Mouse (Mus musculus) kidney, adult 11 months (tissue): ENCODE results near the gene Mthfd1.

ENCODE experiments used
- DNase-seq: peaks from one replicate; pipeline ENCODE4 v3.0.0; 2022

Gene Mthfd1

DNA sequence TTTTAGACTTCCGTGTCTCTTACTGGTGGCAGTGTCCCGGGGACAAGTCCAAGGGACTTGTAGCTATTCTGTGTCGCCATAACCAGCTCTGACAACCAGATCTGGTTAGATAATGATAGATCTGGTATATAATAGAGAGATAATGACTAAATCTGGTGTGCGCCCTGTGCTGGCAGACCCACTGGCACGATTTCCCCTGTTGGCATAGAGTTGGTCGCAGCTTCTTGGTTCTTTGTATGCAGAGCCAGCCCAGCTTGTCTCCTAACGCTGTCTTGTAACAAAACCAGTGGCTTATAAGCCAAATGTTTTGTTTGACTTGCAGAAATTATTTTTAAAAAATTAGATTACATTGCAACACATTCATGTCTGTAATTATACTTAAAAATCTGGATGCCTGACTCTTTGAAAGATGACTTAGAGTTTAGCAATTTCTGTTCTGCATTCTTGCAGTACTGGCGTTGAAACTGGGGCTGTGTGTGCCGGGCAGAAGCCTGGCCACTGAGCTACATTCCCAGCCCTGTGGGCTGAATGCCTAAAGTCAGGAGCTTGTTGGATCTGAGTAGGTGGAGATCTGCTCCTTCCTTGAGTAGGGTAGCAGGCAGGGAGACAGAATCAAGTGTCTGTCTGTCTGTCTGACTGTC is 9.3 kb downstream of the Mthfd1 start:
- DNase-seq: no peak

DNA sequence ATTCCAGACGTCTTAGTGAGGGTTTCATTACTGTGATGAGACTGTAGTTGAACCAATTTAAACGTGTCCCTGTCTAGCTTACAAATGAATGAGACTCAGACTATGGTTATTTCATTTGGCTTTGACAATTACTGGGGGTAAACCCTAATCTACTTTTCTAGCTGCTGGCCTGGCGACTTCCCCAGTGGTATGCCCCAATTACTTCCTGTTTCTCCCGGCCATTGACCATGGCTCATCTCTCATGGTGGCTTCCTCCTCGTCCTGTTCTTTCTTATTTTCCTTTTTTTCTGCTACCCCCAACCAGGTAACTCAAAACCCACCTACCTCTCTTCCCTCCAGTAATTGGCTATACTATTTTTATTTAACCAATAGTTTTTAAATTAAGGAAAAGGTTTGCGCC is 9.9 kb downstream of the Mthfd1 start:
- DNase-seq: no peak

DNA sequence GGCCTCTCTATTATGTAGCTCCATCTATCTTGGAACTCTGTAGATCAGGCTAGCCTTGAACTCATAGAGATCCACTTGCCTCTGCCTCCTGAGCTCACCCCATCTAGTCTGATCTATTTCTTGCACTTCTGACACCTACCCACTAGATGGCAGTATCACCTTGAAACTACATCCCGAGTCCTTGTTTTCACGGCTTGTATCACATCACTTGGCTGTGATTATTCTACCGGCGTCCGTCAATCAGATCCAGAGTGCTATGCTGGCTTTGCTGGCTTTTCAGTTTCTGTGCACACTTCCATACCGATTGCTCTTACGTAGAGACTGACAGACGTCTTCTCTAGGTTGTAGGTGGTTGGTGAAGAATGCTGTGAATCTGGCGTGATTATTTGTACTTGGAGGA is 11.8 kb downstream of the Mthfd1 start:
- DNase-seq: no peak

DNA sequence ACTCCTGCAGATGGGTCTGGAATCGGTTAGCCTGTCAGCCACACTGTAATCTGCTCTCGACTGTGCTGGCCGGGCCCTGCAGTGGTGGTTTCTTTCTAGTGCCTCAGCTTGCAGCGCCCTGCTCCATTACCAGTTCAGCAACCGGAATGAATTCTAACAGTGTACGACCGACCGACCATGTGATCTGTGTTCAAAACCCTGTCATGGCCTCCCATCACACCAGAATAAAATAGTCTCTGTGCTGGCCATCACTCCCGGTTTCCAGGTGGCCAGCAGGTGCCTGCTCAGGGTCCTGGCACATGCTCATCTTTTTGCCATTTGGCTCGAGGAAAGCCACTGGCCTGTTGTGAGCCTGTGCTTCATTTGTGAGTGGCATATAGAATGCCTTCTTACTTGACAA is 13.6 kb downstream of the Mthfd1 start:
- DNase-seq: no peak

DNA sequence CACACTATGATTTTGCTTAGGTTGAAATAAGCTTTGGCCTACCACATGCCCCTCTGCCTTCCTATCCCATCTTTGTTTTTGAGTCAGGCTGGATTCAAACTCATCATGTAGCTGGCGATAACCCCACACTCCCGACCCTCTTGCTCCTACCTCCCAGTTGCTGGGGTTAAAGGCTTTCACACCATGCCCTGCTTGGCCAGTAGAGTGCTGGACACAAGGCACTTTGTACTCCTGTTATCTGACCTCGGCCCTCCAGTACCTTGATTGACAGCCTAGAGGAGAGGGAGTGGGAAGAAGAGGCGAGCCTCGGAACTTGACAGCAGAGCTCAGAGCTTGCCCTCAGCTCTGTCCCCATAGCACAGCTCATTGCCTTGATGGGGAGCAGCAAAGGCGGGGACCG is 14.1 kb downstream of the Mthfd1 start:
- peak; percentile 30 for DNase-seq

DNA sequence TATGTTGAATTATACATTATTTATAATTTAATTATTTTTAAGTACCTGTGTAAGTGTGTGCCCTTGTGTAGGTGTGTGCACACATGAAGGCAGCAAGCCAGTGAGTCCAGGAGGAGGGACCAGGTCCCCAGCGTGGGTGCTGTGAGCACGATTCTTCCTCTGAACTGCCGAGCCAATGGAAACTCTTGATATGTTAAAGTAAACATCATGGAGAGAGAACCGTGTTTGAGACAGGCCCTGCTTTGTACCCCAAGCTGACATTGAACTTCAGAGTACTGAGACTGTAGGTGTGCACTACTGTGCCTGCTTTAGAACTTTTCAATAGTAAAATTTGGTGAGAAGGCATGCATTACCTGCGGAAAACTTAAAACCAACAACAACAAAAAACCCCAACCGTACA is 16.4 kb downstream of the Mthfd1 start:
- no peak for DNase-seq

DNA sequence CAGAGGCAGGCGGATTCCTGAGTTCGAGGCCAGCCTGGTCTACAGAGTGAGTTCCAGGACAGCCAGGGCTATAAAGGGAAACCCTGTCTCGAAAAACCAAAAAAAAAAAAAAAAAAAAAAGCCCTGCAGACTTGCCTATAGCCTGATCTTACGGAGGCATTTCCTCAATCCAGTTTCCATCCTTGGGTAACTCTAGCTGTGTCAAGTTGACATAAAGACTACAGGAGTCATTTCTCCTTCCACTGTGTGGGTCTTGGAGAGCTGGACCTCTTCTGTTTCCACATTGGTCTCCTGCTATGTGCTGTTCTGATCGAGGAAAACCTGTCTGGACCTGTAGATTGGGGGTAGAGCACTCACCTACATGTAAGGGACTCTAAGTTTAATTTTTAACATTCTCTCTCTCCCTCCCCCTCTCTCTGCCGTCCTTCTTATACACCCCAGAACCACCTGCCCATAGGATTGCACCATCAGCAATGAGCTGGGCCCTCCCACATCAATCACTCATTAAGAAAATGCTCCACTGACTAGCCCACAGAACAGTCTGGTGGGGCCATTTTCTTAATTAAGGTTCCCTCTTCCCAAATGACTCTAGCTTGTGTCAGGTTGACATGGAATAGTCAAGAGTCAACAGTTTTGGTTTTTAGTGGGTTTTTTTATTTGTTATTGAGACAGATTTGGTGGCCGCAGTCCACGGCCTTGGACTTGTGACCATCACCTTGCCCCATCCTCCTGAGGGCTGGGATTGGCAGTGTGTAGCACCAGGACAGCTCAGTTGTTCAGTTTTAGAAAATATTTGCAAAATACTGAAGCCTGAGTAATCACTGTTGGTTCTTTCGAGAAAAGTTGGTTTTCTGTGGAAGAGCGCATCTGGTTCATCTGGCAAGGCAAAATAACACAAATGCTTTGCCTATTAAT is 17.8 kb downstream of the Mthfd1 start:
- no peak for DNase-seq

DNA sequence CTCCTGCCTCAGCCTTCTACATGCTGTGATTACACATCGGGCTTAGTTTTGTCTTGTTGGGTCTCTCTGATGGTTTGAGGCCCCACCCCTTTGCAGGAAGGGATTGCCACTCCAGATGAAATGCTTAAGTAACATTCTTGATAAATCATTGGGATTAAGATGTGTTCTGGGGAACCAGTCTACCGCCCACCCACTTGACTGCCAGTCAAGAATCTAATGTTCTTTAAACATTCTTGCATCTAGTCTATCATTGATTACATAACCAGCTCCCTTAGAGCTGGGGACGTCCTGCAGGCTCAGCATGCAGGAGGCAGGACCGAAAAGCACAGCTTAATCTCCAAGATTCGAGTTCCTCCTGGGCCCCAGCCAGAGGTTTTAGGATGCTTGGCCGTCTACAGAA is 23.1 kb downstream of the Mthfd1 start:
- DNase-seq: no peak

DNA sequence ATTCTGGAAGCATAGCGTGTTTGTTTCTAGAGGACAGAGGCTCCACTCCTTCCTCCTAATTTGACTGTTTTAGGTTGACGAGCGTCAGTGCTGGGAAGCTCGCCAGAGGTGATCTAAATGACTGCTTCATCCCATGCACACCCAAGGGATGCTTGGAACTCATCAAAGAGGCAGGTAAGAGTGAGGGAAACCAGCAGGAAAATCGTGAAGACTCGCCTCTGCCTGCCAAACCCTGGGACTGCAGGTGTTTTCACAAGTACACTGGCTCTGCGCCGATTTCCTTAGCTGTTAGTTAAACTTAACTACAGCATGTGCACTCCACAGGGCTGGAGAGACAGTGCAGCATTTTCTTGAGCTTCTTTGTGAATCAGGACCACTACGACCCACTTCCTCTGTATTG is 25.5 kb downstream of the Mthfd1 start:
- no peak for DNase-seq

DNA sequence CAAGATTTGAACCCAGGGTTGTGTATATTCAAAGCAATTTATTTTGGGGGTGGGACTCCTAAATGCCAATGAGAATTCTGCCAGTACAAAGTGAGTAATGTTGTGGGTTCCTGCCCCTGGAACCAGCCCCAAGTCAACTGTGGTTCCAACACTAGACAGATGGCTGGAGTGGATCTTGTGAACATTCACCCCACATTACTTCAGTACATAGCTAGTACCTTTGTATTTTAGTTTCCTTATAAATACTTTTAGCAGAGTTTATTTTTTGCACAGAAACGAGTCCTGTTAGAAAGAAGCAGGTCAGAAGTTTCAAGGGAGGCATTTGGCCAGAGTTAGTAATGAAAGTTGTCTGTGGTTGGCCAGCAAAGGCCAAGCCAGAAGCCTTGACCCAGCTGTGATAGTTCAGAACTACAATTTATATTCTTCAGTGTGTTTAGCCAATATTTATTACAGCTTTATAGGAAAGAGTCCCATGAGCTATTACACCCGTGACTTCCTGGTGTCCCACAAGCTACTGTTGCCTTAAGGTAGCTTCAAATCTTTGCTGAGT is 26.1 kb downstream of the Mthfd1 start:
- no peak for DNase-seq

DNA sequence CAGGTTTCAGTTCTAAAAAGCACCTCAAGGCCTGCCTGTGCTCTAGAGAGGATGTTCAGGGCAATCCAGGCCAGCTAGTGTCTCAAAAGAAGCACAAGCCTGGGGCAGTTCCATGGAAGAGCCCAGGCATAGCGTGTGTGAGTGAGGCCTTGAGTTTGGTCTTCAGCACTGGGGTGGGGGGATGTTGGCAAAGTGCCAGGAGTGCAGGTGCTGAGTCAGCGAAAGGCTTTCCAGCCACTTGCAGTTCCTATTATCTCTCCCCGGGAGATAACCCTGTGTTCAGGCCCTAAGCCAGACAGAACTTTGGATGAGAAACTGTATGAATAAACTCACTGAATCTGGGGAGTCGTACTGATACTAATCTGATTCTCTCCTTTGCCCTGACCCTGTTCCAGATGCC is 27.0 kb downstream of the Mthfd1 start:
- no peak for DNase-seq

DNA sequence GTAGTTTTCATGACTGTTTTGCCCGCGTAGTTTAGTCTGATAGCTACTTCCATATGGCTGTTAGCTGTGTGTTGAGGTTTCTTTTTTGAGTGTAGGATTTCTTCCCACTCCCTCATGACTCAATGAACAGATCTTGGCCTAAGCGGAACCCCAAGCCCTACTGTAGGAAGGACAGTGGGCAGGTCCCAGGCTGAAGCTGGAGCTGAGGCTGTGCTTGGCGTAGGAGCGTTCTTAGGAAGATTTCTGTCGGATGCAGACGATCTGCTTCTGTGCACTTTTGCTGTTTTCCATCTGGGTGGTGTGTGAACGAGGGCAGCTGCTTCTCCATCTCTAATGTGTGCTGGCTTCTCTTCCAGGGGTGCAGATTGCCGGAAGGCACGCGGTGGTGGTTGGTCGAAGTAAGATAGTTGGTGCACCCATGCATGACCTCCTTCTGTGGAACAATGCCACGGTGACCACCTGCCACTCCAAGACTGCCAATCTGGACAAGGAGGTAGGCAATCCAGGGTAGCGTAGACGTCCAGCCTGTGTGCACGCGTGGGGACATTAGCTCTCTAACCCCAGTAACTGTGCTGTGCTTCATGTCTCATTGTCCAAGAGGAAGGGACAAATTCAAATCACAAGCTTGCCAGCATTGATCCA is 27.6 kb downstream of the Mthfd1 start:
- no peak for DNase-seq

DNA sequence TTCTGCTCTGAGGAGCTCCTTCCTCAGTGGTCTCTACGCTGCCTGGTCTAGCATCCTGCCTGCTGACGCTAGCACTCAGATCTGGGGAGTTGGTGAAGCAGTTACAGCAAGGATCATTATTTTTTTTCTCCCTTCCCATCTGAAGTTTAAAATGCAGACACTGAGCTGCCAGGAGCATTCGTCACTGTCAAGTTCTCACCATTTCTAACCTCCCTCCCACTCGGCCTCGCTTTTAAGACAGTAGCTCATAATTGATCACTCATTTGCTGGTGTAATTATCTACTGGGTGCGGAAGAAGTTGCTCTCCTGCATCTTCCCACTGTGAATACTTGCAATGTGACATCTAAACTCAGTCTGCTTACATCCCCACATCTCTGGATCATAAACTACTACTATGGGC is 30.3 kb downstream of the Mthfd1 start:
- DNase-seq: no peak

DNA sequence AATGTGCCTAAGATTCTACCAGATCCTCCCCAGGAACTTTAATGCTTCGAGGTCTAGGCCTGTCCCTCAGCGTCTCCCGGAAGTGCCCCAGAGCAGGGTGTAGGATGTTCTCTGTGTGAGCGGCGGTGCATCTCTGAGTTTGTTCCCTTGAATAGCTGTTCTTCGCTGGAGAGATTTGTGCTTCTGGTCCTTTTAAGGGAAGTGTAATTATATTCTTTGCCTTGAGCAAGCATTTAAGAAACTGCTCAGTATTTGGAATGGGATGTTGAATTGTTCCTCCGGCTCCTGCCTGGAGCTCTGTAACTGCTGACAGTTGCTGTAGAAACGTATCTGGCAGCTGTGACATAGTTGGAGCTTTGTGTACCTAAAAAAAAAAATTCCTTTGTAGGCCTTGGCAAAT is 32.9 kb downstream of the Mthfd1 start:
- DNase-seq: no peak

DNA sequence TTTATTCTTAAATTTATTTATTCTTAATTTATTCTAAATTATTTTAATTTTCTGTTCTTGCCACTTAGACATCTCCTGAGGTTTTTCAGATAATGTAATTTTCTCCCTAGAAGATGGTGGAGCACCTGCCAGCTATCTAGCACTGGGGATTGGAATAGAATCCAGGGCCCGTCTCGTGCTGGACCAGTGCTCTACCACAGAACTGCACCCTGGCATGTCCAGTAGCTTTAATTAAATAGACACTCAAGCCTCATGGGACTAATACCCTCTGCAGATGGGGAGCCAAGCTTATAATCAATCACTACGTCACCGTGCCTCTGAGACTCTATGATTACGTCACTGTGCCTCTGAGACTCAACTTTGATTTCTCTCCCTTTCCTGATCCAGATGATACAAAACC is 33.4 kb downstream of the Mthfd1 start:
- no peak for DNase-seq

DNA sequence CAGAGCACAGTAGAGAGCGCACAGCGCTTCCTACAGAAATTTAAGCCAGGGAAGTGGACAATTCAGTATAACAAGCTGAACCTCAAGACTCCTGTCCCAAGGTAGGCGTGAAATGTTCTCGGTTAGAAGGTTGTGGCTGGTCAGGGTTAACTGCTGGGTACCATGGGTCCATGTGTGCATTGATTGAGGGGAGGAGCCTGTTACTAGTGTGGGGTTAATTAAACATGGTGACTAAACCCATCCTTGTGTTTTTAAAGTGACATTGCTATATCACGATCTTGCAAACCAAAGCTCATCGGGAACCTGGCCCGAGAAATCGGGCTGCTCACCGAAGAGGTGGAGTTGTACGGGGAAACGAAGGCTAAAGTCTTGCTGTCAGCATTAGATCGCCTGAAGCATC is 34.3 kb downstream of the Mthfd1 start:
- no peak for DNase-seq

DNA sequence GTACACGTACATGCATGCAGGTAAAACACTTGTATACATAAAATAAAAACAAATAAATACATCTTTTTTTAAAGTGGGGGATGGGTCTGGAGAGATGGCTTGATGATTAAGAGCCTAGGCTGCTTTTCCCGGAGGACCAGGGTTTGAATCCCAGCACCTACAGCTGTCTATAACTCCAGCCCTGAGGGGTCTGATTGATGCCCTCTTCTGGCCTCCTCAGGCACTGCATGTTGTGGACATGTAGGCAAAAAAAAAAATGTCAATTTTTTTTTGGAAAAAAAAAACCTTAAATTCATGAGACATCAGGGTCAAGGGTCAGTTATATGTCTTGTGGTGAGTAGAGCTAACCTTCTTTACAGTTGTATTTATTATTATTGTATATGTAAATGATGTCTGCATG is 35.2 kb downstream of the Mthfd1 start:
- no peak for DNase-seq

DNA sequence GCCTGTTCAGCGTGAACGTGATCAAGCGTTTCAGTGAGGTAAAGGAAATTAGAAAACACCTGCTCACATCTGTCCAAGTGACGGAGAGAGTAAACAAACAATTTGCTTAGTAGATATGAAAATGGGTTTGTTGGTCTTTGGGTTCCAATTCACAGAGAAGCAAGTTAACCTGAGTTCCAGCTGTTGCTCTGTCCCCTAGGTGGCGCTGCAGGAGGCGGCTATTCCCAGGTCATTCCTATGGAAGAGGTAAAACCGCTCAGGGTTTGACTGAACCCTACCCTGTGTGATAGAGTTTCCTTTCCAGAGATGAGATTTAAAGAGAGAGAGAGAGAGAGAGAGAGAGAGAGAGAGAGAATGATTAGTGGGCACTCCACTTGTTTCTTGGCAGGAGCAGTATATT is 38.1 kb downstream of the Mthfd1 start:
- no peak for DNase-seq

DNA sequence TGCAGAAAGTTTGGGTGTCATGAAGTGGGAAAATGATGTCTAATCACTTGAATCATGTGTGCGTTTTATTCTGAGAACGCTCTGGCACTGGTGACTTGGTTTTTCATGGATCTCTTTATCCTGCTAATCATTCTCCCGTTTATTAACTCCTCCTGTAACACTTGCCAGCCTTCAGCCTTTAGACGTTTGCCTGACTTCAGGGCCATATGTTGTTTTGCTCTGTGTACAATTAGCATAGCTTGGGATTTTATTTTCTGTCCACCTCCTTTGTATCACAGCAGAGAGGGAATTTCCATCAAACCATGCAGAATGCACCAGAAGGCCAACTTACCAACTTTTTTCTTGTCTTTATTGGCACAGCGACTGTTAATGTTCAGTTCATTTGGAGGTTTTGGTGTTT is 42.7 kb downstream of the Mthfd1 start:
- no peak for DNase-seq

DNA sequence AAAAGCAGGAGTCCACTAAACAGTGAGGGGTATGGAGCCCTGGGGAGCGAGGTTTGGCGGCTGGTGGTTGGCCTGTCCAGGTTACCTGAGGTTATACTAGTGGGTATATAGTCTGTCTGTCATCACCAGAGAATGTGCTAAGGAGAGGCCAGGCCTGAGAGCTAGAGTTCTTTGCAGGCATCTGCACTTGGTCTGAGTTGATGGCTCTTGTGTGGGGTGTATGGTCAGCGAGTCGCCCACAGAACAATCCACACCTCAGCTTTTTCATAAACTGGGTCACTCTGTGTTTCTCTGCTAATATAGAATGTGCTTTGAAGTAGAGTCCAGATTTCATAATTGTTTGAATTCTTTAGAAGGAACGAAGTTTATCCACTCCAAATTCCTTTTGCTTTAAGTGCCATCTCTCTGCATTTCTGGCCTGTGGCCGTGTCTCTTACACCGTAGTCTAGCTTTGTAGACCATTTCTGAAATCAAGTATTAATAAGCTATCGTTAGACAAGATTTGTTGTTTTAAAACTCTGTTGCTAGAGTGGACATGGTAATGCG is 44.3 kb downstream of the Mthfd1 start:
- DNase-seq: no peak

DNA sequence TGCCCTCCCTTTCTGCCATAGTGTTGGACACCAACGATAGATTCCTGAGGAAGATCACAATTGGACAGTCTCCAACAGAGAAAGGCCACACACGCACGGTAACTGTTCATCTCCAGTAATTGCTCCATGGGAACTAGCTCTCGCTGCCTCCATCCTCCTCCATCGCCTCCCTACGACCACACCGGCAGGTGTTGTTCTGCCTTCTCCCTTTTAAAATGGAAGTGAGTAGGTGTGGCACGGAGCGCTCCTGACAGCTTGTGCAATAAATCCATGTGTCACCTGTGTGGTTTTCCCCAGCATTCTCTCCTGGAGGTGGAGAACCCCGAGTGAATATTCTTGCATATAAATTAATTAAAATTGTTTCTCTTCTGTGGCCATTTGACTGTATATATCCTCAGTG is 45.3 kb downstream of the Mthfd1 start:
- DNase-seq: no peak

DNA sequence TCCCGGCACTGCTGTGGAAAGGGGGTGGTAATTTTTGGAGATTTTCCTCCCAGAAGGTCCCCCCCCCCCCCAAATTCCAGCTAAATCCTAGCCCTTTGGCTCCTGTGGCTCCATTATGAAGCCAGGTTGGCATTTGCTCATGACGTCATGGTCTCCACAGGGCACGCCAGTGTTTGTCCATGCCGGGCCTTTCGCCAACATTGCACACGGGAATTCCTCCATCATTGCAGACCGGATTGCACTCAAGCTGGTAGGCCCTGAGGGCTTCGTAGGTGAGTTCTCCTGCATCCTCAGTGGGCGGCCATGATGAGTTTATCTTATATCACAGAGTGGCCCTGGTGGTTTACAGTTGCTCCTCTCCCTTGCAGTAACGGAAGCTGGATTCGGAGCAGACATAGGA is 48.4 kb downstream of the Mthfd1 start:
- peak; percentile 15 for DNase-seq

DNA sequence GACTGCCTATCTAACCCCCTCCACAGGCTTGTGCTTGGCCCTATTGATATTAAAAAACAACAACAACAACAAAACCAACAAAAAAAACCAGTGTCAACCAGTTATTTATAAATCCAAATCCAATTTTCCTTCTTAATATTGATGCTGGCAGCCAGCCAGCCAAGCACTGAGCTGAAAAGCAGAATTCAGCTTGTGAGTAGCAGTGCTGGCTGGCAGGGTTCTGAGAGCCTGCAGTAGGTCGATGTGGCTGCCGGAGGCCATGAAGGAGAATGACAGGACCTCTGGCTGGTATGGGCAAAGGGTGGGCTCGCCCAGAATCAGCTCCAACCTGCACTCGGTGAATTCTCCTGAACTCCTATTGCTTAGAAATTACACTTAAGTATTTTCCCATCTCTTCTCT is 49.1 kb downstream of the Mthfd1 start:
- peak; percentile 11 for DNase-seq

DNA sequence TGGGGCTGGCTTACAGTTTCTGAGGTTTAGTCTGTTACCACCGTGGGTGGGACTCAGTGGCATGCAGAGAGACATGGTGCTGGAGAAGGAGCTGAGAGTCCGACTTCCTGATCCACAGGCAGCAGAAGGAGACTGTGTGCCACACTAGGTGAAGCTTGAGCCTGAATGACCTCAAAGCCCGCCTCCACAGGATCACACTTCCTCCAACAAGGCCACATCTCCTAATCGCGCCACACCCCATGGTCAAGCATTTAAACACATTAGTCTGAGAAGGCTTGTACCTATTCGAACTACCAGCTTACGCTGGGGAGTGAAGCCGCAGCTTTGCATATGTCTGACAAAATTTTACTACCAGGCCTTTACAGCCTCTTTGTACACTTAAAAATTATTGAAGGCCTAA is 50.0 kb downstream of the Mthfd1 start:
- DNase-seq: no peak
